Mouse (Mus musculus): ENCODE measurements around the gene Cxcr6. TPM values are rescaled to one million over a fixed set of nuclear protein-coding genes. Genes with fewer than 3 reads are reported as not detected.

Gene Cxcr6
- 29.0 TPM for polyA plus RNA-seq (2015; fragmentation: Illumina TruSeq; extraction: RNeasy Lipid Tissue Mini Kit (QIAGEN cat#74804); ENCODE audit: insufficient read depth, low replicate concordance)

GRCm38 (mm10) chr9:123806267-123806666, at the start of gene Cxcr6:
Cxcr6 (plus strand) TSS chr9:123806475.

GRCm38 (mm10) chr9:123851713-123852448, 45.6 kb downstream of the Cxcr6 start, which contains the start of gene Fyco1:
Fyco1 (minus strand) TSS chr9:123851899.

Other genes starting within 250 kb of the Cxcr6 start
- gene Slc6a20b, start 173.9 kb upstream of the Cxcr6 start, polyA plus RNA-seq (2015; fragmentation: Illumina TruSeq; extraction: RNeasy Lipid Tissue Mini Kit (QIAGEN cat#74804); ENCODE audit: insufficient read depth, low replicate concordance) = 0.10 TPM
- gene Ccr9, start 128.0 kb upstream of the Cxcr6 start, polyA plus RNA-seq (2015; fragmentation: Illumina TruSeq; extraction: RNeasy Lipid Tissue Mini Kit (QIAGEN cat#74804); ENCODE audit: insufficient read depth, low replicate concordance) = 22.5 TPM
- 4.9 TPM for gene Slc6a20a, start 127.6 kb upstream of the Cxcr6 start, polyA plus RNA-seq (2015; fragmentation: Illumina TruSeq; extraction: RNeasy Lipid Tissue Mini Kit (QIAGEN cat#74804); ENCODE audit: insufficient read depth, low replicate concordance)
- gene Lztfl1, start 88.8 kb upstream of the Cxcr6 start, polyA plus RNA-seq (2015; fragmentation: Illumina TruSeq; extraction: RNeasy Lipid Tissue Mini Kit (QIAGEN cat#74804); ENCODE audit: insufficient read depth, low replicate concordance) = 37.0 TPM
- gene Fyco1, start 45.4 kb downstream of the Cxcr6 start, polyA plus RNA-seq (2015; fragmentation: Illumina TruSeq; extraction: RNeasy Lipid Tissue Mini Kit (QIAGEN cat#74804); ENCODE audit: insufficient read depth, low replicate concordance) = 17.4 TPM
- 19.5 TPM for gene Xcr1, start 55.6 kb downstream of the Cxcr6 start, polyA plus RNA-seq (2015; fragmentation: Illumina TruSeq; extraction: RNeasy Lipid Tissue Mini Kit (QIAGEN cat#74804); ENCODE audit: insufficient read depth, low replicate concordance)
- gene Ccr1, start 162.2 kb downstream of the Cxcr6 start, polyA plus RNA-seq (2015; fragmentation: Illumina TruSeq; extraction: RNeasy Lipid Tissue Mini Kit (QIAGEN cat#74804); ENCODE audit: insufficient read depth, low replicate concordance) = 15.1 TPM
- 1.7 TPM for gene Ccr1l1, start 171.9 kb downstream of the Cxcr6 start, polyA plus RNA-seq (2015; fragmentation: Illumina TruSeq; extraction: RNeasy Lipid Tissue Mini Kit (QIAGEN cat#74804); ENCODE audit: insufficient read depth, low replicate concordance)
- gene Ccr3, start 215.5 kb downstream of the Cxcr6 start, polyA plus RNA-seq (2015; fragmentation: Illumina TruSeq; extraction: RNeasy Lipid Tissue Mini Kit (QIAGEN cat#74804); ENCODE audit: insufficient read depth, low replicate concordance) = 41.1 TPM